Mouse (Mus musculus) kidney, postnatal 4 days (tissue): ENCODE results near the gene Prr23a3.
A peak's percentile ranks its signal among the peaks of the same experiment; 100 is the strongest.

Experiments
- DNase-seq, 2 experiments: peaks; one replicate each; pipeline ENCODE4 v3.0.0; 2021; ENCODE audit warnings: mixed read lengths in 2 of 2

Gene Prr23a3

DNA sequence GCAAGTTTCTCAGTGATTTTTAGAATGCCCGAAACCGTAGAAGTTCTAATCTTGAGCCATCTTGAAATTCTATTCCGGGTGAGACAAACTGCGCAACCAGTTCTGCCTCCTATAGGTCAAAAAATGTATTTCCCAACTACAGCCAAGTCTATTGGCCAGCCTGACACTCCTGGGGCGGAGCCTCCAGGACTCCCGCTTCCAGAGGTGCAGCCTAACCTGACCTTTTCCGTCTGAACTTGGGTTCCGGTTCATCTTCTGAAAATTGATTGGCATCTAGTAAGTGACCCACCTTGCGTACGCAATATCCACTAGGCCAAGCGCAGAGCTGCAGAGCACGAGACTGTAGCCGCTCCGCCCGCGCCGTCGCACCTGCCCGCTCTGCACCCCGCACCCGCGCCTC lies at the start of gene Prr23a3:
Gene Prr23a3 (plus strand): TSS at position 197 of the 400 bp plus-strand sequence.
- no peak for DNase-seq

GRCm38 (mm10) chr9:98816066-98816465 lies 48.5 kb upstream of the Prr23a3 start:
- no peak for DNase-seq

- DNase-seq: no peak
Observed at GRCm38 (mm10) chr9:98817592-98817991, 47.0 kb upstream of the Prr23a3 start.

DNA sequence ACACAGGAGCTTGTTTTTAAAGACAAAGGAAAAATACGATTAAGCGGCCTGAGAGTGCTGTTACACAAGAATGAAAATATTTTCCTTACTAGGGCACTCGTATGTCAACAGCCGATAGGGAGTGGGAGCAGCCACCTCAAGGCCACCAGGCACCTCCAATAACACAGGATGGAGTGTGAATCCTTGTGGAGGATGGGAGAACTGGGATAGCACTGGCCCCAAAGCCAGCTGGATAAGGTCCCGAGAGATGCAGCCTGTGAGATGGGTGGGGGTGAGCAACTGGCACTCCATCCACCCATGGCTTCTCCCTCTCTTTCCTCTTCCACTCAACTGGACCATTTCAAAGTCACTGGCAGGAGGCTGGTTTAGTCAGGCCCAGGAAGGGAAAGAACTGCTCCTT lies 45.6 kb upstream of the Prr23a3 start:
- DNase-seq: no peak

- DNase-seq: peak in 1 of 2 experiments; percentile 26
Observed at GRCm38 (mm10) chr9:98819481-98819880, 45.1 kb upstream of the Prr23a3 start.

DNA sequence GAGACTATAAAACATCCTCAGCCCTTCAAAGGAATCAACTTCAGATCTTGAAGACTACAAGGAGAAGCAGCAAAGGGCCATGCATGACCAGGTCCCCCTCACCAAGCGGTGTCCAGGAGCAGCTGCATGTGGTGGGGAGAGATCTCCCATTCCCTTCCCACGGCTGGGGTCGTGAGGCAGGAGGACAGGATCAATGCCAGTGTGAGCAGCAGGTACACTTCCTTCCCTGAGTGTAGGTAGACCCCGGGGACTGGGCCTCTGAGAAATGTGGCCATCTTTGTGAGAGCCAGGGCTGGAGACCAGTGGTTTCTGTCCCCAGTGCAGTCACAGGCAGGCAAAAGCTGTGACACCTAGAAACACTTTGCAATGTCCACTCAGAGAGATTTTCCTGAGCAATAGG lies 44.1 kb upstream of the Prr23a3 start:
- DNase-seq: no peak

DNA sequence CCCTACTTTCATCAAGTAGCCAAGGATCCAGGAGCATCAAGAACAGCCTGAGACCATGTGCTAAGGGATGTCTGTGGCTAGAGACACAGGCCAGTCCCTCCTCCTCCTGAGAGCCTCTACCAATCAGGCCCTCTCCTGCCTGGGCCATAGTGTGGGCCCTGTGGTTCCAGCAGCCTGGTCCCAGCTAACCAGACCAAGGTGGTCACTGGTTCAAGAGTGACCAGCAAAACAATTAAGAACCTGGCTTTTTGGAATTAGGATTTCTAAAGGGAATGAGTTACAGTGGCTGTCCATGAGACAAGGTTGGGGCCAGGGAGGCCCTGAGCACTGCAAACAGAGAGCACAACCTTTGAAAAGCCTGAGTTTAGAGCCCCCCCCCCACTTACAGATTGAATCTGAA lies 43.5 kb upstream of the Prr23a3 start:
- DNase-seq: no peak

DNA sequence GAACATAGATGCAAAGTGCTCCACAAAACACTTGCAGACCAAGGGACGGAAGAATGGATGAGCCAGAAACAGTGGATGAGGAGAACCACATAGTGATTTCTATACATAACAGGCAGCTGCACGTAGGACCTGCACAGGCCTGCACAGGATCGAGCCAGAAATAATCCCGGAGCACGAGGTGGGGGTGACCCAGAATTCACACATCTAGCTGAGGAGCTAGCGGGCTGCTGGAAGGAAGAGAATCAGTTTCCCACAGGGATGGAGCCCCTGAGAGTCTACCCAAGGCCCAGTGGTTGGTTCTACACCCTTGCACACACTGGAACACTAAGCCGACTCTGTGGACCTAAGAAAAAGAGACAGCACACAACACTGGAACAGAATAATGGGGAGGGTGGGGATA lies 40.8 kb upstream of the Prr23a3 start:
- no peak for DNase-seq

DNA sequence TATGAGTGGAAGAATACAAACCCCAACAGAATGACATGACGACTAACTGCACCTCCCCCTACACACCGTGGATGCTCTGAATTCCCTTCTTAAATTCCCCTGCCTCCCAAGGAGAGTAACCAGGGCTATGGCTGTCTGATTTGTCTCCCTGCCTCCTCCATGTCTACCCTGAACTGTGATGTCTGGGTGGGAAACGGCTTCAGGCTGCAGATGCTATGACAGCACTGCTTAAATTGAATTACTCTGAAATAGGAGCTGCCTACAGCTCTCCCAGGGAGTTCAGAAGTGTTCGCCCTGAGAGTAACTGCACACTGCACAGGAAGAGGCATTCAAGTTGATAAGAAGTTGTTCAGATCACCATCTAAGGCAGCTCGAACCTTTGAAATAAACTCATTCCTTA lies 35.1 kb upstream of the Prr23a3 start:
- DNase-seq: no peak

- DNase-seq: peak in 1 of 2 experiments; percentile 21
Observed at GRCm38 (mm10) chr9:98837537-98838074, 27.0 kb upstream of the Prr23a3 start.

GRCm38 (mm10) chr9:98842117-98842516 lies 22.4 kb upstream of the Prr23a3 start, which contains the start of gene Prr23a1:
Gene Prr23a1 (plus strand): TSS chr9:98842503.
- DNase-seq: no peak

- DNase-seq: no peak
Observed at GRCm38 (mm10) chr9:98856210-98856609, 8.4 kb upstream of the Prr23a3 start, which contains the start of gene Prr23a2. Gene Prr23a2 (plus strand): TSS chr9:98856494.

DNA sequence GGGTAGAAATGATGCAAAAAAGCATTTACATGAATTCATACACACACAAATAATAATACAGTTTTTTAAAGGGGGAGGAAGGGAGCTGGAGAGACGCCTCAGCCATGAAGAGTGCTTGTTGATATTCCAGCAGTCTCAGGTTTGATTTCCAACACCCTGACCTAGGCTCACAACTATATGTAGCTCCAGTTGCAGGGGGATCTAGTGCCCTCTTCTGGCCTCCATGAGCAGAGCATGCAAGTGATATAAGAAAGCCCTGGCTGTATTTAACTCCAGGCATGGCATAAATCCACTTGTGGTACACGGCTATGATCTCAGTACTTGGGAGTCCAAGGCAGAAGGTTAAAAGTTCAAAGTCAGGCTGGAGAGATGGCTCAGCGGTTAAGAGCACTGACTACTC lies 1.1 kb upstream of the Prr23a3 start:
- peak in 1 of 2 experiments; percentile 17 for DNase-seq

DNA sequence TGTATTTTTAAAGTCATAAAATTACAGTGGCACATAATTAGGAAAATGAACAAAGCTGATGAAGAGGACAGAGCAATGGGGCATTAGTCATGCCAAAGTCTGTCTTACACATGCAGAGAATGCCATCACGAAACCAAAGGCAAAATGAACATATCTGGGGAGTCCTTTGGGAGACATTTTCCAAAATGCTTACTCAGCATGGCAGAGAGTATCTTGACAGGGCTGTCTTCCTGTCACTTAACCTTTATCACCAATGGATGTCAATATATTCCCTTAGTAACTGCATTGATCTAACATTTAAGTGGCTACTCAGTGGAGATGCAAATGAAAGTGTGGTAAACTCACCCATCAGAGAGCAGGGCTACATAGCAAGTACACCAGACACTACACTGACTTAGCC lies 36.9 kb downstream of the Prr23a3 start:
- no peak for DNase-seq

DNA sequence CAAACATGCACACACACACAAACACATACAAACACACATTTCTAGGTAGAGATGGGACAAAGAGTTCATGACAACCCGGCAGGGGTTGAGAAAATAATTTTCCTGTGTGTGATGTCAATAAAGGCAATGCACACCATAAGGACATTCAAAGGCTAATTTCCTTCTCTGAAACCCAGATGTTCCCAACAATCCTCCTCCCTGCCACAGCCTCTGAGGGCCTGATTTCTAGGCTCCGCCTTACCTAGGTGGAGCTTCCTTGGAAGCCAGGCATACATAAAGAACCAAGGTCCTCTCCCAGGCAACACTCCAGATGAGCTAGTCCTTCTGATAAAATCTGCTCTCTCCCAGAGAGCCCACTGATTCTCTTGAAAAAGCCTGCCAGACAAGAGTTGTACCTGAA lies 38.3 kb downstream of the Prr23a3 start, which contains the start of gene 7420426K07Rik:
Gene 7420426K07Rik (plus strand): TSS at position 301 of the 400 bp plus-strand sequence.
- no peak for DNase-seq
